In the genomic region with DNA sequence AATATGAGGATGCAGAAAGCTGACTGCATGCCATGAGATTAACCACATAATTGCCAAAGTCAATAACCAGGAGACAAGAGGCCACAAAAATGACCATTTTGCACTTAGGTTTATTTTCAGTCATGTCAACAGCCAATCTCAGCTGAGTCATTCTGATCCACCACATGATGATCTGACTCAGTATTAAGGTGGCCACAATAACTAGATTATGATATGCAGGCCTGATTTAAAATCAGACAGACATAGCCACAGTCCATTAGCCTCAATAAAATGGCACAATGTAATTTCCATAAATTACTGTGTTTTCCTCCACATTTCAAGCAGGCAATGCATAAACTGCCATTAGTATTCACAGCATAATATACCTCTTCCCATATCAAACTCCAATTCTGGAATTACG, we compare ENCODE assay signal across 17 mouse cellular contexts.
"Had no signal": no experiment of that assay in that cellular context is flagged by ENCODE, and none has a peak within 500 bp of the region (broad histone marks: within the 10 kb centered on the region; RNA-seq: fewer than 3 reads in every experiment).

No protein-coding gene starts in this region.

- ATAC-seq: midbrain, embryonic 15.5 days had no signal

- H3K4me3 ChIP-seq: megakaryocyte, embryonic 14.5 days; midbrain, embryonic 15.5 days; neural tube, embryonic 12.5 days had no signal

- H3K4me2 ChIP-seq: lung, embryonic 14.5 days; midbrain, embryonic 11.5 days; midbrain, embryonic 15.5 days; neural tube, embryonic 12.5 days had no signal

- H3K27me3 ChIP-seq: midbrain, embryonic 15.5 days; neural tube, embryonic 12.5 days had no signal

- H3K36me3 ChIP-seq: midbrain, embryonic 15.5 days; neural tube, embryonic 12.5 days had no signal

- H3K4me1 ChIP-seq: megakaryocyte, embryonic 14.5 days; midbrain, embryonic 15.5 days; neural tube, embryonic 12.5 days had no signal

- H3K9ac ChIP-seq: liver, embryonic 14.5 days; lung, embryonic 14.5 days; midbrain, embryonic 15.5 days; neural tube, embryonic 12.5 days had no signal

- H3K9me3 ChIP-seq: megakaryocyte, embryonic 14.5 days; midbrain, embryonic 15.5 days; neural tube, embryonic 12.5 days had no signal

- H3K27ac ChIP-seq: liver, embryonic 14.5 days; macrophage; midbrain, embryonic 15.5 days; neural tube, embryonic 12.5 days had no signal

- DNase-seq: lung, adult 18-20 months; lung, embryonic 14.5 days; lung, postnatal 10 days; retina, postnatal 1 day; right cerebral cortex, adult 18-20 months; right cerebral cortex, postnatal 25 days; right cerebral cortex, postnatal 4 days; spleen, adult 18-20 months; thymus, adult 2 months; thymus, postnatal 25 days; thymus, postnatal 4 days had no signal
